Mouse (Mus musculus): Measurements from ENCODE around the gene Opalin.
A peak's percentile ranks its signal among the peaks of the same experiment; 100 is the strongest.

Opalin gene

DNA sequence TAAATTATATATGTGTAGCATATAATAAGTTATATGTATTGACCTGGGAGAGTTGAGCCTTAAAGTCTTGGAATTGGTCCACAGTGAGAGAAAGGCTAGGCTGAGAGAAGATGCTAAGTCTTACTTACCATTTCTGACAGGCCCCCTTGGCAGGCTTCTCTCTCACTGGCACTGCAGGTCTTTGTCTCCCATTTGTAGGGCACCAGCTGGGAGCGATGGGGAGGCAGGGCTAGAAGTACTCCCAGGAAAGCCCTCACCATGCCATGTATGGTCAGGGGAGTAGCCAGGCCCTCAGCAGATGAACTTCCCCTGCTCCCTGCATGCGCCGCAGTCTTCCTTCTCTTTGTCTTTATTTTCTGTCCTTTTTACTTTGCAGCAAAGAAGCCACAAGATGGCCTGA is at the start of gene Opalin:
Opalin (minus strand) TSS at position 208 of the 400 bp plus-strand sequence.
- DNase-seq (ENCODE audit: low spot score in 2 of 2): no peak

DNA sequence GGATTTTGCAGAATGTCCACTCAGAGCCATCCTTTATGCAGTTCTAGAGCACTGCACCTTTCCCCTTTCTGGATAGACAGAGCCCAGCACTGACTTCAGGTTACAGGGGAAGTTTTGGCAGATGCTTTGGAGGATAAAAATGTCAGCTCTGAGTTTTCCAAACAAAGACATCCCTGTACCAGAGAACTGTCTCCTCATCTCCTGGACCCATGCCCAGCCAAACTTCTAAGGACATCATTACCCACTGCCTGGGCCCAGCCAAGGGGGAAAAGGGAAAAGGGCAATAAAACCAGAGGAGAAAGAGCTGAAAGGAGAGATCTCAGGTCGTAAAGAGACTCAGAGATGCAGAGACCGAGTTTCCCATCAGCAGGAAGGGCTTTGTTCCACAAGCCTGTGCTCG is 46.1 kb upstream of the Opalin start:
- no peak for DNase-seq (ENCODE audit: low spot score in 2 of 2)

DNA sequence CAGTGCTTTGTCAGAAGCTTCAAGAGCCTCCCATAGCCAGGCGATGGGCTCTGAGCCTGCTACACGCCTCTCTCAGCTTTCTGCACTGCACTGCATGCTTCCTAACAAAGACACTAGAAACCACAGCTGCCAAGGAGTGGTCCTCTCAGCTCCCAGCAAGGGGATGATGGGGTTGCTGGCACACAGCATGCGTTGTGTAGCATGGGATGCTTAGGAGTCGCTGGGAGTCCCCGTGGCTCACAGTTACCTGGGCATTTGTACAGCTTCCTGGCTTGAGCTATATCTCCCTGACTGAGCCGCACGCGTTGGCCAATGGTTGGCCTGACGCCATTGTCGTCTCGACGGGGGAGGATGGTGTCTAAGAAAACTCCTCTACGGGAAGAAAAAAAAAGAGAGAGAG is 43.0 kb upstream of the Opalin start:
- DNase-seq (ENCODE audit: low spot score in 2 of 2): no peak

DNA sequence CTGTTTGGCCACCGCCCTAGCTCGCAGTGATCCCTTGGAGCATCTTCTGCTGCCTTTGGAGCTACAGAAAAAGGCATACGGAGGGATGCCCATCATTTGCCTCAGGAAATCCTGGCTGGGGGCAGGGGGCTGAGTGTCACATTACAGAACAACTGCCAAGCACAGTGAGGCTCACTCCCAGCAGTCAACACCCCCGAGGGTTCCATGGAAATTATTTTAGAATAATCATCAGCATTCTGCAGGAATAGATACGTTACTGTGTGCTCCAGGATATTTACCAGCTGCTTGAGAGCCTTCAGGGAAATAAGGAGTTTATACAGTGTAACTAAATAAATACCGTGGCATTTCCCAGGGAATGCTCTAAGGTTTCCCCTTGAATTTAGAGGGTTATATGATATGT is 41.4 kb upstream of the Opalin start:
- DNase-seq (ENCODE audit: low spot score in 2 of 2): no peak

DNA sequence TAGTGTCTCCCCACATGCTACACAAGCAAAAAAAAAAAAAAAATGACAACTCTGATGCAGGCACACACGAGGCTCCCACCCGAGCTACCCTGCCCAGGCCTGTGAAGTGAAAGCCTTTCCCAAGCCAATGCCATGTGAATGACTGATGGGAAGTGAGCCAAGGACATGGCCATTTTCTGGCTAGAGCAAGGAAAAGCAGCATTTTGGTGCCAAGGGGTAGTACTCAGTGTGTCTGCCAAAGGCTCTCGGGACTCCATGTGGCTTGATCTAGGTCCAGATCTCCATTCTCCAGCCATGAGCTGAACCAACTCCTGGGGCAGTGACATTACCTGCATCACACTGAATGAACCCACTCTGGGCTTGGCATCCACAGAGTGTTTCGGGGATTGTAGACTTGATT is 40.4 kb upstream of the Opalin start:
- peak in 1 of 2 experiments; percentile 52 for DNase-seq (ENCODE audit: low spot score in 2 of 2)

DNA sequence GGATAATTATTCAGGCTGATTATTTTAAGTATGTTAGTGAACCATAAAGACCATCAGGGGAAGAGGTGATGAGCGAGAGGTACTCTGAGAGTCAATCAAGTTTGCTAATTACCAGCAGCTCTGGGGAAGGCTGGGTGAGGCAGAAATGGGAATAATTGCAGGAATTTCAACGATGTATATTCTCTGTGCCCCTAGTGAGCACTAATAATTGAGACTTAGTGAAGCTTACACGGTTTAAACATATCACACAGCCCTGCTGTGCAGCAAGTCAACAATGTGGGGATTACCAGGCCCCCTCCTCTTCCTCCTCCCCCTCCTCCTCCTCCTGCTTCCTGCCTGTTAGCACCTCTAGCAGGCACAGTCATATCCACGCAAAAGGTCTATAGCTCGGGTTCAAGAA is 37.7 kb upstream of the Opalin start:
- DNase-seq (ENCODE audit: low spot score in 2 of 2): no peak

DNA sequence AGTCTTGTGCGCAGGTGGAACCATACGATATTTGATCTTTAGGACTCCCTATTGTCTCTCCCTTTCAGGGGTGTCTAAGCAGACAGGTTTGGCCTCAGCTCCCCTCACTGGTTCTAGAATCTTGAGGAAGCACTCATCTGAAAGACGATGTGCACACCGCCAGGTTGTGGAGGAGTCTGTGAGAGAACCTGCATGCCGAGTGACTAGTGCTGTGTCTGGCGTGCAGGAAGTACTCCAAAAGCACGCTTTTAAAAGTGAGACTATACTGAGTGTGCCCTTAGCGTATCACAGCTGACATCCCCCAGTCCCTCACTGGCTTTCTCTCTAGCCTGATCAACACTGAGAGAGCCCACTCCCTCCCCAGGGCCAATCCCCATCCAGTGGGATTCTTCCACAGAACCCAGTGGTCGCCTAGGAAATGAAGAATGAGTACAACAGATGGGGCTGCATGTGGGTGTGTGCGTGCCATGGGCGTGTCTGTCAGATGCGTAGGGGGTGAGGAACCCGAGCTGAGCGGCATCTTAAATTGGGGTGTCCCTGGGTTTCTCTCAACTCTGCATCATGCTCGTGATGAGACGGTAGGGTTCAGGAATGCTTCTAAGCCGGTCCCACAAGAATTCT is 37.1 kb upstream of the Opalin start:
- no peak for DNase-seq (ENCODE audit: low spot score in 2 of 2)

DNA sequence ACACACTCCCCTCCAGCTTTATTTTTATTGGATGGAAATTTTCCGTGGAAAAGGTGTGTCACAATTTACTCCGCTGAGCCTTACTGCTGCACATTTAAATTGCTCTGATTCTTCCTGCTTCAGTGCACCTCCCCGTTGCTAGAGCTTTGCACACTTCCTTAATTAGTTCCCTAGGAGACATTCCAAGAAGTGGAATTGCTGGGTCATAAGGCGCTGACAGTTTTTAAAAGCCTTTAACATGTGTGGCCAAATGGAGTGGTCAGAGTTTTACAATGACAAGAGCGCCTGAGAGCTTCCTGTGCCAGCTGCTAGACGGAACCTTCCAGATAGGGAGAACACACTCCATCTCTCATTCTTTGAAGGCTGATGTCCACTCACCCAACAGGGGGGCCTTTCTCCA is 35.7 kb upstream of the Opalin start:
- no peak for DNase-seq (ENCODE audit: low spot score in 2 of 2)

DNA sequence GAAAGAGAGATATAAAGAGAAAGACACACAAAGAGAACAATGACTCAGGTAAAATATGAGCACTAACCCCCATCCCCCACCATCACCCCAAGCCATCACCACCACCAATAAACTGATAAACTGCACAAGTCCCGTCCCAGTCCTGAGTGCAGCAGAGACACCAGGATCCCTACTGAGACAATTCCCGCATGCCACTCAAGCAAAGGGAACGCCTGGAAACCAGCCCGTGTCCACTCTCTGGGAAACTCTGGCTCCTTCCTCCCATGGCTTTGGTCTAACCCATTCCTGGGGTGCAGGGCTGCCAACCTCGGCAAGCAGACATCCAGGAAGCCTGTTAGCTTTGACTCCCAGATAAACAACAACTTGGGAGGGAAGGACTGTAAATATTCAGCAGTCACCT is 33.1 kb upstream of the Opalin start:
- no peak for DNase-seq (ENCODE audit: low spot score in 2 of 2)

DNA sequence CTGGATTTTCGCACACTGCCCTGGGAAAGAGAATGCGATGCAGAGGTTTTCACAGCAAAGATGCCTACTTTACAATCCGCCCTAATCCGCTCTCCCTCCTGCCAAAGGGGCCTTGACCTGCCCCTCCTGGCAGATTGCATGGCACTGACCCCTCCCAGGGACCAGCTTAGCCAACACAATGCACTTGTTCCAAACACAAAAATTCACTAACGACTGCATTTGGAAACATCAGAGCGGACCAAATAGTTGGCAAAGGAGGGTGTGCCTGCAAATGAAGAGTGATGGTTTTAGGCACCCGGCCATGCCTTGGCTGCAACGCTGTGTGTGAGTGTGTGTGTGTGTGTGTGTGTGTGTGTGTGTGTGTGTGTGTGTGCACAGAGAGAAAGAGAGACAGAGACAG is 32.6 kb upstream of the Opalin start:
- DNase-seq (ENCODE audit: low spot score in 2 of 2): peak in 1 of 2 experiments; percentile 52

DNA sequence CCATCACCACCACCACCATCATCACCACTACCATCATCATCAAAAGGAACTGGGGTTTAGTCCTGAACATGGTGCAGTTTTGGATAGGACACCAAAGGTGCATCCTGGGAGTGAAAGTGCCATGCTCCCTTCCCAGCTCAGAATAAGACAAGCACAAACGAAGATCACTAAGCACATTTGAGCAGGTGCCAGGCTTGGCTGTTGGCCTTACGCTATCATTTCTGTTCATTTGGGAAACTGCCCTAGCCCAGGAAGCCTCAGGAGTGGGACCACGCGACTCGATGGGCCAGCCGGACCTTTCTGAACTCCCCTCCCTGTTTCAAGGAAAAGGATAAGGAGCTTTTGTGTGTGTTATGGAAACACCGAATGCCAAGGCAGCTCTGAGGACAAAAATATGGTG is 31.8 kb upstream of the Opalin start:
- no peak for DNase-seq (ENCODE audit: low spot score in 2 of 2)

DNA sequence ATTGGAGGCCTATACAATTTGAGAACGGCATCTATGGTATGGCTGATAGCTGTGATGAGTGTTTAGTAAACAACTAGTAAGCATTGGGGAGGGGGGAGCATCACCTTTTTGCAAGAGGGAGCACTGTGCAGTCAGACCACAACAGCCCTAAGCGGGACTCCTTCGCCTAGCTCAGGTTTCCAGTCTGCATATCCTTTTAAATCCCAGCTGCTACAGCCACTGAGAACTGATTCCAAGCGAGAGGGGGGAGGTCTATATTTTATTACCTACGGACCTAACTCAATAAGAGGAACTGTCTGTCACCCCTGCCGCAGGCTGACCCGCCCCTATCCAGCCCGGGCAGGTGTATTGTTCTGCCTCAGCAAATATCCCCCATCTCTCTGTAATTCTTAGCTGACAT is 30.6 kb upstream of the Opalin start:
- no peak for DNase-seq (ENCODE audit: low spot score in 2 of 2)

DNA sequence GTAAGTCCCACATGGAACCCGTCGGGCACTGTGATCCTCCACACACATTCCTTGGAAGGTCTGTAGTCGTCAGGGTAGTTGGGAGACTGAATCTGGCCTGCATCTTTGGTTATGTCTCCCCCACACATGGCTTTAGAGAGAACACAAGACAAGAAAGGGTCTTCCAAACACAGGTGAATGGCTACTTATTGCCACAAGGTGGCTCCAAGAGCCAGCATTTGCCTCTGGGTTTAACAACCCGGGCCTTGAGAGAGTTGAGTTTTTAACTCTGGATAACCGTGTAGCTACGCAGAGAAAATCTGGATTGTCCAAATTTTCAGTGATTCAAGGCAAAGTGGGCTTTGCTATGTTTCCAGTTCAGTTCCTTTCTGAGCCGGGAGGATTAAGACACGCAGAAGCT is 28.0 kb upstream of the Opalin start:
- no peak for DNase-seq (ENCODE audit: low spot score in 2 of 2)

DNA sequence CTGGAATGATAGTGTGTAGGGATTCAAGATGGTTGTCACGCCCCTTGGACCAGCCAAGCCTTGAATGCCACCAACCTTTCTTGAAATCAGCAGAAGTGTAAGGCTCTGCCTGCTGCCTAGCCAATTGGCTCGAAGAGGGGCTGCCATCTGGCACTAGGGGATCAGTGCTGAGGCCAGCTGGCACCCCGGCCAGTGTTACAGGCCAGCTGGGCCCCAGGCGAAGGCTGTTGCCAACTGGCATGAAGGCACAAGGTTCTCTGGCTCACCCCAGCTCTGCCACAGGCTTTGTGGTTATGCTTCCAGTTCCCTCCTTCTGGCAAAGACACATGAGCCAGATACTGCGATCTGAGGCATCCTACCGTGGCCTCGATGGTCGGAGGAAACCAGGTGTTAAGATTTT is 24.5 kb upstream of the Opalin start:
- DNase-seq (ENCODE audit: low spot score in 2 of 2): peak; percentile 67 to 95

DNA sequence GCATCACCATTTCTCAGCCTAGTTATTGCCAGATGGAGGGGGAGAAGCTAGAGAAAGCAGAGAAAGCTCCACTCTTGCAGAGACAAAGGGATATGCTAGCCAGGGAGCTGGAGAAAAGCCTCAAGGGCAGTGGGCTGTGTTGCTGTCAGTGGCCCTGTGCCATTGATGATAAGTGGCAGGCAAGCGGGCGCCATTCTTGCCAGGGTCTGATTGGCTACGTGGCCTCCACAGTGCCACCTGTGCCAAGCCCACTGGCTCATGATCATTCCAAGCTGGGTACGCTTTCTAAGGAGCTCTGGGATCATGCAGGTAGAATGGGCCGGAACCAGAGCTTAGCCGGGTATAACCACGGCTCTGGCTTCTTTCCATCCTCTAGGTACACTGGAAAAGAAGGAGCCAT is 23.9 kb upstream of the Opalin start:
- DNase-seq (ENCODE audit: low spot score in 2 of 2): peak in 1 of 2 experiments; percentile 56

DNA sequence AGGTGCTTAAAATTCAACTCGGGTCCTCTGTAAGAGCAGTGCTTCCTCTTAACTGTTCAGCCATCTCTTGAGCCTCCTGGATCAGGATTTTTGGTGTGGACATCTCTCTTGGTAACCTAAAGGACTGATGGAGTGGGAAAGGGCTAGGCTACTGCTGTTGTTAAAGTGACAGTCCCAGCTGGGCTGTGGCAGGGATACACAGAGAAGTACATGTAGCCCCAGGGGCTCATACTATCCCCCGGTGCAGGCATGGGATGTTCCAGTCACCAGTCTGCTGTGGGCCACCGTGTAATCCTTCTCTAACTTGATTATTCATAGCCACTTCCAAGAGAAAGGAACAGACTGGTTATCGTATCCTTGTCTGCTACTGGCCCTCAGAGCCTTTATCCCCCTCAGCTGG is 20.1 kb upstream of the Opalin start:
- DNase-seq (ENCODE audit: low spot score in 2 of 2): no peak

DNA sequence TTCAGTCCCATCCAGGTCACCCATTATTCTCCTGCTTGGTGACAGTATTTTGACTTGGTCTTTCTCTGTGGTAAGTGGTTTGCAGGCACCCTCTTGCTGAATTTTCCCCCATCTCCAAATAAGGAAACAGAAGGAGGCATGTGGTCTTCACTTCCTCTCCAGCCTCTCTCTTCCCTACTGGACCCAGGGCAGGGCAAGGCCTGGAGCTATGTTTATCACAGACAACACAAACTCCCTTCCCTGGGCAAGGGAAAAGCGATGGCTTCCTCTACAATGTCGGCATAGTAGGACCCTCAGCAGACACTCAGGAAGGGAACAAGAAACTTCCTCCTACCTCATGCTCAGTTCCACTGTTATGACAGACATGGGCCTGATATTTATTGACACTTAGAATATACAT is 15.0 kb upstream of the Opalin start:
- no peak for DNase-seq (ENCODE audit: low spot score in 2 of 2)

DNA sequence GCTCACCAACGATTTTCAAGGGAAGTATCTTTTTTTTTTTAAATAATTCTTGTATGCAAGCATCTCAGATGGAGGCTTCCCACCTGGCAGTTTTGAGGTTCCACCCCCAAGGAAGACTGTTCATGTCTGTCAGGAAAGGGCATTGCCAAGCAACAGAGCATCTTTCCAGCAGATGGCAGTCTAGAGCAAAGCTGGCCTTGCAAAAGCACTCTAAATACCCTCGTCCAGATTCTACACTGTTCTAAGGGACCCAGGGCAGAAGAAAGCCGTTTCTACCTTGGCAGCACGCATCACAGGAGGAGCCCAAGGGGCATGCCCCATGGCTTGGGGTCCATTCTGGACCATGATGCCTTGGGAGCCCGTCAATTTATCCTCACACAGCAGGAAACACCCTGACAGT is 12.9 kb upstream of the Opalin start:
- peak in 1 of 2 experiments; percentile 71 for DNase-seq (ENCODE audit: low spot score in 2 of 2)

DNA sequence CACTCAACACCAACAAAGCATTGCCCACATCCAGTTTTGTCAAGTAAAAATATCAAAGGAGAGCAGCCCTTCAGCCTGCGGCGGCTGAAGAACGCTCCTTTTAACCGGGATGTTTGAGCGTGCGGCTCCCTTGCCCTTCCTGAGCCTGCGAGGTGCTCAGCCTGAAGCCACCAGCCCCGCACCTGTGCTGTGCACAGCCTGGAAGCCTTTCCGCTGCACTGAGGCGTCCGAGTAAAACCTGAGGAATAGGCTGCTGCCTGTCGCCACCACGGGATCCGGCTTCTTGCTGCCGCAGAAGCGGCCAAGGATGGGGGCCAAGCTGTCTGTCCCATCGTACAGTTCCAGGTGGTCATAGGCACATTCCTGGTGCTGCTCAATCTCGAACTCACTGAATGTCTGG is 11.6 kb upstream of the Opalin start:
- DNase-seq (ENCODE audit: low spot score in 2 of 2): no peak

DNA sequence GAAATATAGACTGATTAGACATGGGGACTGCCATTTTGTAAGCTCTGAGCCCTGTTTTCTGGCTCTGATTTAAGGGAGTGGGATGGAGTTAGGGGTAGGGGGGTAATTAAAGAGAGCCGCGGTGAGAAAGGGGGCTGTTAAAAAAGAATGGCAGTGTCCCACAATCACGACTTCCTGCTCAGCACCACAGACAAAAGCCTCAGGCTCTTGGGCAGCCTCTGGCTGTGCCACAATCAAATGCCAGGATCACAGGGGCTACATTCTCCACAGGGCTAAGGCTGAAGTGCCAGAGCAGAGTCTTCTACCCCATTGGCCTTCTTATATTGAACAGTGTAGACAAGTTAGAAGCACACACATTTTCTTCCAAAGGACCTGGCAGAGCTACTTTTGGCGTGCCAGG is 11.0 kb upstream of the Opalin start:
- no peak for DNase-seq (ENCODE audit: low spot score in 2 of 2)

DNA sequence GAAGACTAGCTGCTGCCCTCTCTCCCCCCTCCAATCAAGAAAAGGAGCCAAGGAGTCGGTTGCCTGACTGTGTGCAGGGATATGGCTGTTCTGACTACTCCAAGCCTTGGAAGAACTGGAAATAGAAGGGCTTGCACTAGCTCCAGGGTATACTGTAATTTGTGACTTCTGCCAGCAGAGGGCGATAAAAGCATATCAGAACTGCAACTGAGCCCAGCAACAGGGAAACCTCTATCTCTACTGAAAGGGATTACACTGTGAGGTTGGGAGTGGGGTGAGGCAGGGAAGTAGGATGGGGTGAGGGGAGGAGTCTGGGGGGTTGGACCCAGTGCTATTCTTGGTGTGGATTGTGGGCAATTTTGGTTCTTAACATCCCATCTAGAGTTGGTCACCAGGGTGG is 9.8 kb upstream of the Opalin start:
- DNase-seq (ENCODE audit: low spot score in 2 of 2): peak in 1 of 2 experiments; percentile 83

DNA sequence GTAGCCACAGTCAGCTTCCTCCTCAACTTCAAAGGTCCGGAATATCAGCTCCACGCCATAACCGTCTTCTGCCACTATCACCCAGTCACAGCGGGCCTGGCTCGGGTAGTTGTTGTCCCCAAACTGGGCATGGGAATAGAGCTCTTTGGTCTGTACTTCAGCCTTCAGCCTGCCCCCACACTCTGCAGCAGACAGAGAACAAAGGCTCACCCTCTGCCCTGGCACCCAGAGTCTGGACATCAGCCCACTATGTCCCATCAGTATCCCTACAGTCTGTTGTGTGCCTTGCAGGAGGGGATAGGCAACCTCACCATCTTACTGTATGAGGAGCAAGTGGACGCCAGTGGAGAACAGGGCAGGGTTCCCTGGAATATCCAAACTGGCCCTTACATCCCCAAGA is 9.4 kb upstream of the Opalin start:
- no peak for DNase-seq (ENCODE audit: low spot score in 2 of 2)

DNA sequence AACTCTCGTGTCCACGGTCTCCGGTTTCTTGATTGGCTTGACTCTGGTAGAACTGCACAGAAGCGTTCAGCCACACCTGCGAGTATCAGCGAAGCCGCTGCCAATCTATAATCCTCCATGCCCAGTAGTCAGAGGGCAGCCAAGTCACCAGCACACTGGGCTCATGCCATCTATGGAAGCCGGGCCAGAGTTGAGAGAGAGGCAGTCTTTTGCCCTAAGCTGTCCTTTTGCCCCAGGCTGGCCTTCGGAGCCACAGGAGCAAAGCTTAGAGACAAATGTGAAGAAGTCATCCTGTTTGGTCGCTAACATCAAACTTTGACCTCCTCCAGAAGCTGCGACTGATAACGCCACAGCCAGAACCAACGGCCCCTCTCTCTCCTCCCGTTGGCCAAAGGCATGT is 6.7 kb upstream of the Opalin start:
- DNase-seq (ENCODE audit: low spot score in 2 of 2): no peak

DNA sequence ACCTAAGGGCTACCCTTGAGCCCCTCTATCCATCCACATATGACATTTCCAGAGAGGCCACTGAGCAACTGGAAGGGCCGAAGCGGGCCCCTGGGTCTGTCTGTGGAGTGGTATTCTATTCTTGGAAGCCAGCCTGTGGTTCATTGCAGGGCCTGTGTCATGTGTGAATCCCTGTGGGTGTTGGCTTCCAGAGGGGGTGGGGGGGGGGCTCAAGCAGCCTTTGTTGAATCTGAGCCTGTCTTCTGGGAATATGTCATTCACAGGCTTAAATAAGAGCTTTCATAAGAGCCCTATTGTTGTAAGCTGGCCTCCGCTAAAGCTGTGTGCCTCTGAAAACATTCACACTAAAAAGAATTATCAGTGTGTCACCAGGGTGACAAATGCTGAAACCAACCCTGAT is 4.7 kb upstream of the Opalin start:
- DNase-seq (ENCODE audit: low spot score in 2 of 2): no peak
